Mouse (Mus musculus): Measurements from ENCODE around the gene Sun3. TPM values are rescaled to one million over a fixed set of nuclear protein-coding genes. Genes with fewer than 3 reads are reported as not detected.

The Sun3 gene
- polyA plus RNA-seq (2012; rRNA removed) = 0.02 and 0.03 TPM in 2 replicates

DNA sequence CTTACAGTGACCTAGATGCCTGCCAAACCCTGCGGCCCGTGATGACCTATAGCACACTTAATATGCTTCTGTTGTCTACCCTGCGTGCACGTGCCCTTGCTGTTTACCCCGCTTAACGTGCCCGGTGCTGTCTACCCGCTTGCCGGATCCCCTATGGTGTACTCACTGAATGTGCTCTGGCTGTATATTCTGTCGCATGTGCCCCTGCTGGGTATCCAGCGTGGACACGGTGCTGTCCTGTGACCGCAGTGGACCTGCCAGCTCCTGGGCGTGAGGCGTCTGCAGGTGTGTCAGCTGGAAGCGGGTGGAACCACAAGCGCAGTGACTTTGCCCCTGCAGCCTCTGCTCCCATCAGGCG lies at the start of gene Sun3:
Sun3 (minus strand) TSS at position 289 of the 358 bp plus-strand sequence.

DNA sequence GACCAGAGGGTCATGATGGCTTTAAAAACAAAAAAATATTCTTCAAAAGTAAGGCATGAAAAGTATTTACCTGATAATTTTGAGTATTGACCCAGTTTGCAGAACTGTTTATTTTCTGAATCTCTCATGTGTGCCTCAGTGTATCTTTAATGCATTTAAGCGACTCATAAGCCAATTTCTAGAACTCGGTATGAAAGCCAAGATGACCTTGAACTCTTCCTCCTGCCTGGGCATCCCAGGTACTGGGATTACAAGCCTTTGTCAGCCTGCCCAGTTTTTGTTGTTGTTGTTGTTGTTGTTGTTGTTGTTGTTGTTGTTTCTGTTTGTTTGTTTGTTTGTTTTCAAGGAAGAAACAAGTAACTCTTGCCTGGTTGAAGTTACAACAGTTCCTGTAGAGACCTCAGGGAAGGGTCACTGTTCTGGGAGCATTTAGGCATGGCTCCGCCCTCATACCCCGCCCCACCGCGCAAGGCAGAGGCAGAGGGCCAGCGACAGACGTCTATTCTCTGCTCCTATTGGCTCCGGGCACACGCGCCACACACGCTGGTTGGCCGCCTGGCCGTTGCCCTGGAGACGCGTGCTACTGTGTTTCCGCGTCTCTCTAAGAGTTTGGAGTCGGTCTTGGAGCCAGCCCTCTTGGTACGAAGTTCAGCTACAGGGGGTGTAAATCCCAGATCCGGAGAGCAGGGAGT lies 634 bp downstream of the Sun3 start, which contains the start of gene Gm11992:
Gm11992 (plus strand) TSS at position 584 of the 692 bp plus-strand sequence.

DNA sequence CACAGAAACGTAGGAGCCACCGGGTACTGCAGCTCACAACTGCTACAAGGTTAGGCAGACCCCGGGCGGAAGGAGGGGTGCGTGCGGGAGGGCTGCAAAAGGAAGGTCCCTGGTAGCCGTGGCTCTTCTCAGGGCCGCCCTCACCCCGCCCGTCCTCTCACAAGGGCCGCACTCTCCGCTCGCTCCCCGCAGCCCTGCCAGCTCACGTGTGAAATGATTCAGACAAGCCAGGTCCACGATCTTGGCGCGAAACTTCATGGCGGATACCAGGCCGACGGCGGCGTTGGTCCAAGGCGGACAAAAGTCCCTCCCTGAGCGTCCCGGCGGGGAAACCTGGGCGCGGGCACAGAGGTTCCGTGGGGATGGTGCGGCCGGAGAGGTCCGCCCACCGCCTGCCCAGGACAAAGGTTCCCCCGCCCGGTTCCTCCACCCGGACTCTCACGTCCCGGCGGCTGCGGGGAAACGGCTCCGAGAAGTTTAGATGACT lies 37.9 kb downstream of the Sun3 start, which contains the start of gene Hus1:
Hus1 (minus strand) TSS at position 339 of the 487 bp plus-strand sequence.

DNA sequence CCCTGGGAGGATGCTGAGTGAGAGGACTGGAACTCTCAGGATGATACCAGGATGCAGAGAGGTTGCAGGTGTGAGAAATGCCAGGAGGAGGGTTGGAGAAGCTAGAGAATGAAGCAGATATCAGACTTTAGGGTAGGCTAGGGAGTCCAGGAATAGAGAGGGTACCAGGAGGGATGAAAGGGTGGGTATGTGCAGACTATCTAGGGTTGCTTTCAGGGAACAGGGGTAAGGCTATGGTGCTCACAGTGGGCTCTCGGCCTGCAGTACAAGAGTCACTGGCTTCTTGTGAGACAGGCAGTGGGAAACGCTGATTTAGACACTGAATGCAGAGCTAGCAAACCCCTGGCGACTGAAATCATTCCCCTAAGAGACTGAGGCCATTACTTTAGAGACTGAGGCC lies 75.6 kb downstream of the Sun3 start, which contains the start of gene Pkd1l1:
Pkd1l1 (minus strand) TSS at position 101 of the 400 bp plus-strand sequence.

Other genes with a start within 250 kb of the Sun3 start
- gene Pkd1l1, start 75.7 kb downstream of the Sun3 start, polyA plus RNA-seq (2012; rRNA removed) = 0.04 and 0.05 TPM in 2 replicates
- 4.5 and 4.7 TPM in 2 replicates for gene Hus1, start 37.8 kb downstream of the Sun3 start, polyA plus RNA-seq (2012; rRNA removed)
- 0.15 and 0.19 TPM in 2 replicates for gene Gm11992, start 397 bp downstream of the Sun3 start, polyA plus RNA-seq (2012; rRNA removed)
- 3.5 TPM in 2 replicates for gene Upp1, start 69.1 kb upstream of the Sun3 start, polyA plus RNA-seq (2012; rRNA removed)
- 0.58 and 0.86 TPM in 2 replicates for gene Abca13, start 143.0 kb upstream of the Sun3 start, polyA plus RNA-seq (2012; rRNA removed)

Measured in liver, embryonic 18 days (tissue).